Mouse (Mus musculus): ENCODE measurements around the gene Igfbp7. TPM values are rescaled to one million over a fixed set of nuclear protein-coding genes. Genes with fewer than 3 reads are reported as not detected.

The Igfbp7 gene
- polyA plus RNA-seq, 1 experiment, result 406 TPM

DNA sequence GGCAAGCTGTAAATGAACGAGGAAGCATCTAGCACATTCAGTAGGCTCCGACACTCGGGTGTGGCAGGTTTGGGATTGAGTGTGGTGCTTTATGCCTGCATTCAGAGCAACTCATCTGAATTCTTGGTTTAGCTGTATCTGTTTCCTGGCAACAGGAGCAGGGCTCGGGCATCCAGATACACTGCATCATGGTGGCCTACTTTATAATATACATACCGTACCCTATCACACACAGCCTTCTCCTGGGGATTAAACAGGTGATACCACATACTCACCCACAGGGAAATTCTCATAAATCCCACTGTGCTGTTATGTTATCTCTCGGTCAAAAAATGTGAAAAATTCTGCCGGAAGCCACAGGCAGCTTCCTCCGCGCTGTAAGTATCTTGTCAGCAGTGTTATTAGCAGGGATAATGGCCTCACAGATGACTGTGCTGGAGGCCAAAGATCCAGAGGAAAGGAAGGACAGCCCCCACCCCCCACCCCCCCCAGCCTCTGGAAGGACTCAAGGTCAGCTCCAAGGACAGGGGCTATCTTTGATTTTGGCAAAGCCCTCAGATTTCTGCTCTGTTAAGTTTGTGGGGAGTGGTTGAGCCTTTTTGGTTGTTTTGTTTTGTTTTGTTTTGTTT, 13.7 kb downstream of the Igfbp7 start:
- peaks cover 9% of the 10 kb centered on the region for H3K4me1 ChIP-seq (ENCODE audit: control insufficient read depth, insufficient read depth, low read length)
- no peak overlapping the region for H3K4me3 ChIP-seq (ENCODE audit: insufficient read depth, low read length)
- TF ChIP-seq CTCF (IDR thresholded peaks at IDR 0.05; ENCODE audit: borderline replicate concordance, insufficient read depth, low read length) (no peak), POLR2A (IDR thresholded peaks at IDR 0.05; ENCODE audit: low read depth, low read length) (no peak)
- no peak overlapping the region for H3K27ac ChIP-seq (ENCODE audit: insufficient read depth, low read length)

DNA sequence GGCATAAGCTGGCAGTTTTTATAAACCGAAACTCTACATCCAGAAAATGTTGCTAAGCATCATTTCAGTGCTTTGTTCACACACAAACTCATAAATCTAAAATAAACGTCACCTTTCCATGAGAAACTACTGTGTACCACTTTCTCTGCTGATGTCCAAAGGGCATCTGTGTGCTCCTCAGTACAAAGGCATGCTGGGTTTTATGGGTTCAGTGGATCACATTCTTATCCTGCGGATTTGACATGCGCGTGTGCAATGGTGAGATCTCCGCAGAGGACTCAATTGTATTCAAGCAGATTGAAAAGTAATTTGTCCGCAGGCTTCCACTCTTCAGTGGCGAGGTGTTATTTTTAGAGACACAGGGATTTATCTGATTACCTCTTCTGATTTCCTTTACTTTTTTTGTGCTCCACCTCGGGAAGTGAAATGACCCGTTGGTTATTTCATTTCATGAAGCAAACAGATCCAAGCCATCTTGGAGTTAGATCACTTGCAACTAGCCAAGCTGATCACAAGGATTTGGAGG, 14.7 kb downstream of the Igfbp7 start:
- H3K27ac ChIP-seq (ENCODE audit: insufficient read depth, low read length), result no peak overlapping the region
- no peak overlapping the region for H3K4me3 ChIP-seq (ENCODE audit: insufficient read depth, low read length)
- H3K4me1 ChIP-seq (ENCODE audit: control insufficient read depth, insufficient read depth, low read length), result peaks cover 8% of the 10 kb centered on the region
- TF ChIP-seq CTCF (IDR thresholded peaks at IDR 0.05; ENCODE audit: borderline replicate concordance, insufficient read depth, low read length) (no peak), POLR2A (IDR thresholded peaks at IDR 0.05; ENCODE audit: low read depth, low read length) (no peak)

DNA sequence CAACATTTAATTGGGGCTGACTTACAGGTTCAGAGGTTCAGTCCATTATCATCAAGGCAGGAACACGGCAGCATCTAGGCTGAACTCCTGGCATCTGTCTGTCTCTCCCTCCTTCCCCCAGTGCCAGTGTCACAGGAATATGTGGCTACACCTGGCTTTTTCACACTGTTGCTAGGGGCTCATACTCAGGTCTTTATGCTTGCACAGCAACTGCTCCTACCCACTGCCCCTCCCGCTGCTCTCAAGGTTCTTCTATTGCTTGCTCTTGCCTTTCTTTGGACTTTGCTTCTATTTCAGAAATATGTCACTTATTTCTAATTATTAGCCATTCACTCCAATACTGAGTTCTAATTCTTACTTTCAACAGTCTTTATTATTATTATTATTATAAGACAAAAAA, 17.6 kb downstream of the Igfbp7 start:
- Histone ChIP-seq H3K4me3 (ENCODE audit: insufficient read depth, low read length) (no peak overlapping the region), H3K4me1 (ENCODE audit: control insufficient read depth, insufficient read depth, low read length) (peaks cover 19% of the 10 kb centered on the region), H3K27ac (ENCODE audit: insufficient read depth, low read length) (no peak overlapping the region)
- TF ChIP-seq POLR2A (IDR thresholded peaks at IDR 0.05; ENCODE audit: low read depth, low read length) (no peak), CTCF (IDR thresholded peaks at IDR 0.05; ENCODE audit: borderline replicate concordance, insufficient read depth, low read length) (no peak)

DNA sequence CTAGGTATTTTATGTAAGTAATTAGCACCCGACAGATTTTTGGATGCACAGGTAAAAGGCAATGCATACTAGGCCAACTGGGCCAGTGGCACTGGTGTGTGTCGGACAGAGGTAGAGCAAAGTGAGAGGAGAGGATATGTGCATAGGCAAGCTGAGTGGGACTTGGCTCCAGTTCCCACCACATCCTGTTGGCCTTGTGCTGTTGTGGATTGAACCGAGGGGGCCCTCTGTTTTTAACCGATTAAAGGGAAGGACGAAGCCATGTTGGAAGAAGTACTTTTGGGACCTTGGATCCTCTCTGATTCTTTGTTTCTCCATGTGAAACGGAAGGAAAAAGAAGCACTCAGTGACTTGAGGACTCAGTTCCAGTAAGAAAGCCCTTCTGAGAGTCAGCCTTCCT, 19.5 kb downstream of the Igfbp7 start:
- Histone ChIP-seq H3K4me1 (ENCODE audit: control insufficient read depth, insufficient read depth, low read length) (peaks cover 25% of the 10 kb centered on the region), H3K4me3 (ENCODE audit: insufficient read depth, low read length) (no peak overlapping the region), H3K27ac (ENCODE audit: insufficient read depth, low read length) (peak overlapping the region; percentile 86; the same call in 1 of the 2 replicates)
- TF ChIP-seq POLR2A (IDR thresholded peaks at IDR 0.05; ENCODE audit: low read depth, low read length), result no peak
- no peak for TF ChIP-seq CTCF (IDR thresholded peaks at IDR 0.05; ENCODE audit: borderline replicate concordance, insufficient read depth, low read length)

DNA sequence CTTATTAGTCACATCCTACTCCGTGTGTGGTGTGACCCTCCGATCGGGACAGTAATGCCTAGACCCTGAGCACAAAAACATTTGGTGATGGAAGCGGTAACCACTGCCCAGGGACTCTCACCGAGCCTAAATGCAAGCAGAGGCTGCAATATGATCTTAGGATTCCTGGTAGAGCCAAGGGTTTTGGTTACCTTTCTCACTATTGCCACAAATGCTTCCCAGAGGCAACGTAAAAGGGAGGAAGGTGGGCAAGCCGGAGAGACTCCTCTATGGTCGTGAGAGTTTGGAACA, 20.5 kb downstream of the Igfbp7 start:
- no peak overlapping the region for H3K4me3 ChIP-seq (ENCODE audit: insufficient read depth, low read length)
- no peak for TF ChIP-seq CTCF (IDR thresholded peaks at IDR 0.05; ENCODE audit: borderline replicate concordance, insufficient read depth, low read length)
- TF ChIP-seq POLR2A (IDR thresholded peaks at IDR 0.05; ENCODE audit: low read depth, low read length), result no peak
- H3K4me1 ChIP-seq (ENCODE audit: control insufficient read depth, insufficient read depth, low read length), result peaks cover 25% of the 10 kb centered on the region
- peak overlapping the region; percentile 86 for H3K27ac ChIP-seq (ENCODE audit: insufficient read depth, low read length)

DNA sequence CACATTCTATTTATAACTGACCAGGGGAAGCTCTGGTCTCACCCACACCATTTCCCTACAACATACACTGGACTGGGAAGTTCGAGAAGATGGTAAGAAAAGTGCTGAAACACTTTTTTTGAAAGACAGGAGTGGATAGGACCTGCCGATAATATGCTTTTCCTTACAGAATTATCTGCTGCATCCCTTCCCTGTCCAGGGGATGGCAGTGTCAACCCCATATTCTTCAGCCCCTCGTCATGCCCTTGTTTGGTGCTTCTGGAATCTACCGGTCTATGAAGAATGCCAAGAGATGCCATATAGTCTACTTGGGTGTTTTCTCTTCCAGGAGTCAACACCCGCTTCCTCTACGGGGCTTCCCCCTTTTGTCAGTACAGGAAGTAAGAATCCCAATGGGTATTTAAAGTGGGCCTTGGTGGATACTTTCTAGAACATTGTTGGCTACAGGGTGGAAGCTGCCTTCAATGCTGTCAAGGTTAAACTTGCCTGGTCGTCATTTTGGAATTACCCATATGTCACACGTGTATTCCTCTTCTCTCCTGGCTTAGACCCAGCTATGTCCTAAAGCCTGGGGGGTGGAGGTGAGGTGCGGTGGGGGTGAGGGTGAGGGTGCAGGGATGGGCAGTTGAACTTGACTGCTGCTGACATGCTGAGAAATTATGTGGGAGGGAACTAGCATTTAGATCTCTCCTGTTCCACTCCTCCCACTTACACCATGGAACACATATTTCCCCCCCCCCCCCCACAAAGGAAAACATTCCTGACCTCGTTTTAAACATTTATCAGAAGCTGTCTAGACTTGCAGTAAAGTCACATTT, 21.0 kb downstream of the Igfbp7 start:
- Histone ChIP-seq H3K4me1 (ENCODE audit: control insufficient read depth, insufficient read depth, low read length) (peaks cover 25% of the 10 kb centered on the region), H3K4me3 (ENCODE audit: insufficient read depth, low read length) (no peak overlapping the region), H3K27ac (ENCODE audit: insufficient read depth, low read length) (peak overlapping the region; percentile 91)
- TF ChIP-seq POLR2A (IDR thresholded peaks at IDR 0.05; ENCODE audit: low read depth, low read length), result no peak
- TF ChIP-seq CTCF (IDR thresholded peaks at IDR 0.05; ENCODE audit: borderline replicate concordance, insufficient read depth, low read length), result no peak

DNA sequence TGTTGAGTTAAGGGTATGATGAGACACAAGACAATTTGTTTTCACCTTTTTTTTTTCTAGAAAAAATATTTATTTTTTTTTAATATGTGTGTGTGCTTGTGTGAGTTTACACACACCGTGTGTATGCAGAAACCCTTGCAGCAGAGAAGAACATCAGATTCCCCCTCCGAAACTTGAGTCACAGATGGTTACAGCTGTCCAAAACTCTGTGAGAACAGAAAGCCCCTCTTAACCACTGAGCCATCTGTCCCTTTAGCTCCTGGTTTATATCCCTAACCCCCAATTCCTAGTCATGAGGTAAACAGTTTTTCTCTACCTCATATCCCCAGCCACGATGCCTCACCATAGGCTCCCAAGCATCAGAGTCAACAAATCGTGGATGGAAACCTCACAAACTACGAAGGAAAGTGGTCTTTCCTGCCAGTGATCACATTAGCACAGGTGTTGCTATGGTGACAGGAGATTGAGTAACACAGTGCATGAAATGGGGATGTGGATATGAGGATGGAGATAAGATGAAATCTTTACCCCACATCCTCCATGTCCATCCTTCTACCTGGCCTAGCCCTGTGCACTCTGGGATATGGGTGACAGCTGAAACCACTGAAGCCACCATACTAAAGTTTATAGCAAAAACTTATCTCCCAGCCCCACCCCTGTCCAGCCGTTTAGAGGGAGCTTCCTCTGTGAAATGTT, 21.8 kb downstream of the Igfbp7 start:
- Histone ChIP-seq H3K4me1 (ENCODE audit: control insufficient read depth, insufficient read depth, low read length) (peaks cover 25% of the 10 kb centered on the region), H3K27ac (ENCODE audit: insufficient read depth, low read length) (peak overlapping the region; percentile 91), H3K4me3 (ENCODE audit: insufficient read depth, low read length) (no peak overlapping the region)
- no peak for TF ChIP-seq POLR2A (IDR thresholded peaks at IDR 0.05; ENCODE audit: low read depth, low read length)
- TF ChIP-seq CTCF (IDR thresholded peaks at IDR 0.05; ENCODE audit: borderline replicate concordance, insufficient read depth, low read length), result no peak

DNA sequence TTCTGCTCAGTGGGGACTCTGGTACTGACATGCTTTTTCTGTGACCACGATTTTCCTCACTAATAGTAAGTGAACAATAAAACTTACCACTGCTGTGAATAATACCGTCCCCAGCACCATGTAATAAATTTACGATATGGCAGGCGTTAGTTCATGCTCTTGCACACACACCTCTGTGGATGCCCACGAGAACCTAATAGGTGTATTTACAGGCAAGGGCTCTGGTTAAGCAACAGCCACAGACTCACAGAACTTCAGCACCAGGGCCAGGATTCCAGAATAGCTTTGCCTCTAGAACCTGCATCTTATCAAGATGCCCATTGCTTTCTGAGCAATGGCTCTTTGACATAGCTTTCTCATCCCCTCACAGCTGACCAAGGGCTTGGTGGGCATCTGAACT, 22.6 kb downstream of the Igfbp7 start:
- no peak for TF ChIP-seq POLR2A (IDR thresholded peaks at IDR 0.05; ENCODE audit: low read depth, low read length)
- TF ChIP-seq CTCF (IDR thresholded peaks at IDR 0.05; ENCODE audit: borderline replicate concordance, insufficient read depth, low read length), result no peak
- peak overlapping the region; percentile 50; the same call in 1 of the 2 replicates for H3K27ac ChIP-seq (ENCODE audit: insufficient read depth, low read length)
- H3K4me1 ChIP-seq (ENCODE audit: control insufficient read depth, insufficient read depth, low read length), result peaks cover 25% of the 10 kb centered on the region
- no peak overlapping the region for H3K4me3 ChIP-seq (ENCODE audit: insufficient read depth, low read length)

DNA sequence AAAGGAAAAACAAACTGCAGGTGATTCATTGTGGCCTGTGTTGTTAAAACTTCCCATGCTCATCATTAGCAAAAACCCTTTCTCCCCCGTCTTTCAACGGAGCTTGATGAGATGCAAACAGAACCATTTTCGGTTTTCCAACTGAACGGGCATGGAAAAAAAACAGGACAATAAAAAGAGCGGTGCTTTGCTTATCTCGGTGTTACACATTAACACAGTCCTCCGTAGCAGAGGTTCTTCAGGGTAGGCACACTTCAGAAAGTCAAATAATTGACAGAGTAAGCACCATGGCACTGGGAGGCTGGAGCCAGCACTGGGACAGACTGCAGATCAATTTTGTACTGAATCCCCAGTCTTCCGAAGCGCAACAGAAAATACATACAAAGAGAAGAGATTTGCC, 23.1 kb downstream of the Igfbp7 start:
- Histone ChIP-seq H3K27ac (ENCODE audit: insufficient read depth, low read length) (peak overlapping the region; percentile 50; the same call in 1 of the 2 replicates), H3K4me3 (ENCODE audit: insufficient read depth, low read length) (no peak overlapping the region), H3K4me1 (ENCODE audit: control insufficient read depth, insufficient read depth, low read length) (peaks cover 25% of the 10 kb centered on the region)
- TF ChIP-seq POLR2A (IDR thresholded peaks at IDR 0.05; ENCODE audit: low read depth, low read length) (no peak), CTCF (IDR thresholded peaks at IDR 0.05; ENCODE audit: borderline replicate concordance, insufficient read depth, low read length) (no peak)
